Mouse (Mus musculus) limb, embryonic 15.5 days (tissue): ENCODE data around the gene Crnkl1. TPM values are rescaled to one million over a fixed set of nuclear protein-coding genes. Genes with fewer than 3 reads are reported as not detected.
A peak's percentile ranks its signal among the peaks of the same experiment; 100 is the strongest.
"Not testable (repeated sequence)": the region's sequence is repeated elsewhere in the genome, so short reads cannot be mapped to it uniquely, and the experiment has no call there.

Experiments used
- ATAC-seq: fragments of 200-750 bp; cut with Nextera tagmentation; 2 replicates; pipeline ENCODE4 v1.8.0; 2017; ENCODE audit warnings: low read depth, moderate TSS enrichment; ENCODE audit not compliant: insufficient number of reproducible peaks, low FRiP score, low TSS enrichment
- H3K27ac ChIP-seq: fragments of 300-500 bp; sonication (generic); 2 replicates; pipeline ENCODE4 v1.5.1; 2015; ENCODE audit warnings: moderate library complexity, mild to moderate bottlenecking, inconsistent platforms
- H3K27me3 ChIP-seq: fragments of 300-500 bp; sonication (generic); 2 replicates; pipeline ENCODE4 v1.6.1; 2015; ENCODE audit warnings: inconsistent platforms
- H3K36me3 ChIP-seq: fragments of 300-500 bp; sonication (generic); 2 replicates; pipeline ENCODE4 v1.6.1; 2015; ENCODE audit warnings: inconsistent platforms
- H3K4me1 ChIP-seq: fragments of 300-500 bp; sonication (generic); 2 replicates; pipeline ENCODE4 v1.6.1; 2015; ENCODE audit warnings: inconsistent platforms
- H3K4me2 ChIP-seq: fragments of 300-500 bp; sonication (generic); 2 replicates; pipeline ENCODE4 v1.6.1; 2015; ENCODE audit warnings: mild to moderate bottlenecking, inconsistent platforms
- H3K4me3 ChIP-seq: fragments of 300-500 bp; sonication (generic); 2 replicates; pipeline ENCODE4 v1.5.1; 2015; ENCODE audit warnings: mild to moderate bottlenecking, inconsistent platforms
- H3K9ac ChIP-seq: fragments of 300-500 bp; sonication (generic); 2 replicates; pipeline ENCODE4 v1.6.1; 2015; ENCODE audit warnings: inconsistent platforms
- H3K9me3 ChIP-seq: fragments of 300-500 bp; sonication (generic); 2 replicates; pipeline ENCODE4 v1.6.1; 2016; ENCODE audit warnings: inconsistent platforms
- WGBS: fragments of 180-500 bp; shearing (Covaris S2); methylation state at CpG from one replicate; pipeline ENCODE4 v1.1.7; 2015; 5-methylcytosine and 5-hydroxymethylcytosine counted together
- polyA plus RNA-seq: library from polyadenylated mRNA; unstranded; fragments of >200 nt; fragmentation: Nextera tagmentation; extraction: Ambion mirVana; gene quantifications from 2 replicates; pipeline ENCODE4 v1.2.1, GENCODE M21; 2015

Crnkl1 gene
- polyA plus RNA-seq, 1 experiment from 2014 or later = 24.4 TPM

GRCm38 (mm10) chr2:145905156-145905555 is 29.7 kb downstream of the Crnkl1 start:
- no peaks in the 10 kb centered on the region for H3K9me3 ChIP-seq
- no peak overlapping the region for H3K27ac ChIP-seq
- ATAC-seq = no peak
- H3K27me3 ChIP-seq = no peaks in the 10 kb centered on the region
- peaks cover 16% of the 10 kb centered on the region for H3K4me1 ChIP-seq
- H3K9ac ChIP-seq = no peak overlapping the region
- H3K36me3 ChIP-seq = peaks cover 23% of the 10 kb centered on the region
- no peak overlapping the region for H3K4me2 ChIP-seq
- WGBS = 74% methylated on average over 6 of the region's 6 CpGs
- H3K4me3 ChIP-seq = no peak overlapping the region

- Histone ChIP-seq H3K9ac (peak overlapping the region; percentile 87; the same call in 1 of the 2 replicates), H3K4me3 (peak overlapping the region; percentile 98), H3K27ac (peak overlapping the region; percentile 17; the same call in 1 of the 2 replicates), H3K4me1 (peaks cover 16% of the 10 kb centered on the region), H3K27me3 (no peaks in the 10 kb centered on the region), H3K36me3 (peaks cover 17% of the 10 kb centered on the region), H3K4me2 (peak overlapping the region; percentile 53), H3K9me3 (no peaks in the 10 kb centered on the region)
- no peak for ATAC-seq
- 23% methylated on average over 12 of the region's 12 CpGs for WGBS
Measured at GRCm38 (mm10) chr2:145903983-145904616, 30.7 kb downstream of the Crnkl1 start.

GRCm38 (mm10) chr2:145903061-145903901 is 31.5 kb downstream of the Crnkl1 start:
- peak overlapping the region; percentile 53 for H3K4me2 ChIP-seq
- H3K27me3 ChIP-seq = no peaks in the 10 kb centered on the region
- peak; percentile 90 for ATAC-seq
- H3K9me3 ChIP-seq = no peaks in the 10 kb centered on the region
- H3K9ac ChIP-seq = peak overlapping the region; percentile 87
- H3K4me3 ChIP-seq = peak overlapping the region; percentile 98
- WGBS = under 1% methylated on average over 68 of the region's 68 CpGs
- peaks cover 8% of the 10 kb centered on the region; the same call in 1 of the 2 replicates for H3K36me3 ChIP-seq
- H3K4me1 ChIP-seq = peaks cover 16% of the 10 kb centered on the region
- peak overlapping the region; percentile 91 for H3K27ac ChIP-seq

GRCm38 (mm10) chr2:145901861-145902260 is 33.0 kb downstream of the Crnkl1 start, which contains the start of gene Naa20:
Gene Naa20 (plus strand): TSS chr2:145902099.
- Histone ChIP-seq H3K4me1 (peaks cover 16% of the 10 kb centered on the region), H3K27ac (peak within 1 kb of the TSS; percentile 40; the same call in 1 of the 2 replicates), H3K4me2 (peak within 1 kb of the TSS; percentile 53), H3K27me3 (no peaks in the 10 kb centered on the region), H3K4me3 (peak within 1 kb of the TSS; percentile 98), H3K36me3 (0 out of 2 replicates have a peak, but pooled peaks cover 1% of the 10 kb centered on the region), H3K9me3 (no peaks in the 10 kb centered on the region), H3K9ac (no peak within 1 kb of the TSS)
- ATAC-seq = no peak
- 84% methylated on average over 6 of the region's 6 CpGs for WGBS

GRCm38 (mm10) chr2:145900318-145900717 is 34.5 kb downstream of the Crnkl1 start:
- H3K9me3 ChIP-seq, H3K9ac ChIP-seq, H3K4me2 ChIP-seq, H3K27ac ChIP-seq, H3K36me3 ChIP-seq, H3K4me3 ChIP-seq, H3K27me3 ChIP-seq, ATAC-seq: not testable (repeated sequence)
- WGBS = 64% methylated on average over 7 of the region's 8 CpGs
- peaks cover 14% of the 10 kb centered on the region for H3K4me1 ChIP-seq

GRCm38 (mm10) chr2:145898106-145898505 is 36.7 kb downstream of the Crnkl1 start:
- no peak overlapping the region for H3K9ac ChIP-seq
- no peak overlapping the region for H3K4me2 ChIP-seq
- H3K27ac ChIP-seq = no peak overlapping the region
- no peaks in the 10 kb centered on the region for H3K9me3 ChIP-seq
- no peak for ATAC-seq
- H3K36me3 ChIP-seq = no peaks in the 10 kb centered on the region
- no peak overlapping the region for H3K4me3 ChIP-seq
- WGBS = 80% methylated on average over 9 of the region's 9 CpGs
- no peaks in the 10 kb centered on the region for H3K27me3 ChIP-seq
- H3K4me1 ChIP-seq = no peaks in the 10 kb centered on the region

- WGBS = 98% methylated on average over 6 of the region's 6 CpGs
- peaks cover 8% of the 10 kb centered on the region for H3K4me1 ChIP-seq
- no peak overlapping the region for H3K27ac ChIP-seq
- H3K27me3 ChIP-seq = no peaks in the 10 kb centered on the region
- H3K9ac ChIP-seq = no peak overlapping the region
- ATAC-seq = no peak
- H3K4me2 ChIP-seq = no peak overlapping the region
- H3K9me3 ChIP-seq = no peaks in the 10 kb centered on the region
- no peaks in the 10 kb centered on the region for H3K36me3 ChIP-seq
- H3K4me3 ChIP-seq = no peak overlapping the region
Measured at GRCm38 (mm10) chr2:145893756-145894155, 41.1 kb downstream of the Crnkl1 start.

GRCm38 (mm10) chr2:145890571-145890970 is 44.2 kb downstream of the Crnkl1 start:
- peaks cover 18% of the 10 kb centered on the region for H3K36me3 ChIP-seq

GRCm38 (mm10) chr2:145888766-145889480 is 45.9 kb downstream of the Crnkl1 start:
- Histone ChIP-seq H3K9me3 (no peaks in the 10 kb centered on the region), H3K27me3 (no peaks in the 10 kb centered on the region), H3K9ac (no peak overlapping the region), H3K4me3 (no peak overlapping the region), H3K4me2 (no peak overlapping the region), H3K27ac (peak overlapping the region; percentile 92), H3K4me1 (peaks cover 38% of the 10 kb centered on the region), H3K36me3 (peaks cover 29% of the 10 kb centered on the region)
- no peak for ATAC-seq
- WGBS = 42% methylated on average over 6 of the region's 6 CpGs

More at GRCm38 (mm10) chr2:145890571-145890970, 44.2 kb downstream of the Crnkl1 start:
- H3K9me3 ChIP-seq = no peaks in the 10 kb centered on the region
- no peak for ATAC-seq
- peaks cover 23% of the 10 kb centered on the region for H3K4me1 ChIP-seq
- peak overlapping the region; percentile 48; the same call in 1 of the 2 replicates for H3K27ac ChIP-seq
- WGBS = 69% methylated on average over 2 of the region's 2 CpGs
- H3K27me3 ChIP-seq = no peaks in the 10 kb centered on the region
- H3K4me2 ChIP-seq = no peak overlapping the region
- no peak overlapping the region for H3K9ac ChIP-seq
- H3K4me3 ChIP-seq = no peak overlapping the region

- H3K27me3 ChIP-seq = no peaks in the 10 kb centered on the region
- no peak overlapping the region for H3K9ac ChIP-seq
- H3K27ac ChIP-seq = peak overlapping the region; percentile 92
- ATAC-seq = peak; percentile 73
- peaks cover 46% of the 10 kb centered on the region for H3K4me1 ChIP-seq
- no peaks in the 10 kb centered on the region for H3K9me3 ChIP-seq
- H3K4me2 ChIP-seq = 0 out of 2 replicates have a peak overlapping the region, but pooled peaks have one; percentile 2
- 32% methylated on average over 14 of the region's 14 CpGs for WGBS
- no peak overlapping the region for H3K4me3 ChIP-seq
- H3K36me3 ChIP-seq = peaks cover 33% of the 10 kb centered on the region
Measured at GRCm38 (mm10) chr2:145887937-145888765, 46.7 kb downstream of the Crnkl1 start.
